Mouse (Mus musculus) heart, embryonic 12.5 days (tissue): Measurements from ENCODE around the gene Hoxd10. TPM values are rescaled to one million over a fixed set of nuclear protein-coding genes. Genes with fewer than 3 reads are reported as not detected.

Experiments
- ATAC-seq: fragments of 200-750 bp; cut with Nextera tagmentation; 2 replicates; pipeline ENCODE4 v1.8.0; 2017; ENCODE audit warnings: moderate TSS enrichment, moderate library complexity; ENCODE audit not compliant: insufficient number of reproducible peaks, low FRiP score
- H3K27ac ChIP-seq: fragments of 300-500 bp; sonication (generic); 2 replicates; pipeline ENCODE4 v1.5.1; 2016; ENCODE audit warnings: mild to moderate bottlenecking, moderate library complexity; ENCODE audit not compliant: poor library complexity, severe bottlenecking
- H3K27me3 ChIP-seq: fragments of 300-500 bp; sonication (generic); replicated peaks from 2 replicates; pipeline ENCODE4 v1.6.1; 2016; ENCODE audit warnings: mild to moderate bottlenecking, moderate library complexity
- H3K36me3 ChIP-seq: fragments of 300-500 bp; sonication (generic); 2 replicates; pipeline ENCODE4 v1.6.1; 2016; ENCODE audit warnings: mild to moderate bottlenecking, moderate library complexity
- H3K4me1 ChIP-seq: fragments of 300-500 bp; sonication (generic); replicated peaks from 2 replicates; pipeline ENCODE4 v1.6.1; 2016; ENCODE audit warnings: mild to moderate bottlenecking
- H3K4me2 ChIP-seq: fragments of 300-500 bp; sonication (generic); 2 replicates; pipeline ENCODE4 v1.6.1; 2016; ENCODE audit warnings: mild to moderate bottlenecking, moderate library complexity
- H3K4me3 ChIP-seq: fragments of 300-500 bp; sonication (generic); 2 replicates; pipeline ENCODE4 v1.5.1; 2016; ENCODE audit warnings: mild to moderate bottlenecking
- H3K9ac ChIP-seq: fragments of 300-500 bp; sonication (generic); 2 replicates; pipeline ENCODE4 v1.6.1; 2016; ENCODE audit warnings: mild to moderate bottlenecking, moderate library complexity
- H3K9me3 ChIP-seq: fragments of 300-500 bp; sonication (generic); replicated peaks from 2 replicates; pipeline ENCODE4 v1.6.1; 2016; ENCODE audit warnings: mild to moderate bottlenecking, moderate library complexity
- WGBS: fragments of 180-500 bp; shearing (Covaris S2); methylation state at CpG from one replicate; pipeline ENCODE4 v1.1.7; 2016; 5-methylcytosine and 5-hydroxymethylcytosine counted together
- polyA plus RNA-seq: library from polyadenylated mRNA; unstranded; fragments of >200 nt; fragmentation: Nextera tagmentation; extraction: Ambion mirVana; gene quantifications from 2 replicates; pipeline ENCODE4 v1.2.1, GENCODE M21; 2016

Hoxd10 gene
- polyA plus RNA-seq, 1 experiment from 2014 or later: not detected

DNA sequence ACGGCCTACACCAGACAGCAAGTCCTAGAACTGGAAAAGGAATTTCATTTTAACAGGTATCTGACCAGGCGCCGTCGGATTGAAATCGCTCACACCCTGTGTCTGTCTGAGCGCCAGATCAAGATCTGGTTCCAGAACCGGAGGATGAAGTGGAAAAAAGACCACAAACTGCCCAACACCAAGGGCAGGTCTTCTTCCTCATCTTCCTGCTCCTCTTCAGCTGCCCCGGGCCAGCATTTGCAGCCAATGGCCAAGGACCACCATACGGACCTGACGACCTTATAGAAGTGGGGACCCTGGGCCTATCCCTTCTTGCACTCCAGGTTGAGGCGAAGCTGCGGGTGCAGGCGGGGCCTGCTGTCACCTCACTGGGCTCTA lies 36.6 kb downstream of the Hoxd10 start:
- Histone ChIP-seq H3K9me3 (no peaks in the 10 kb centered on the region), H3K36me3 (no peaks in the 10 kb centered on the region), H3K27me3 (peaks cover 92% of the 10 kb centered on the region), H3K4me1 (peaks cover 15% of the 10 kb centered on the region), H3K9ac (no peak overlapping the region), H3K4me2 (no peak overlapping the region), H3K4me3 (peak overlapping the region; percentile 3; the same call in 1 of the 2 replicates), H3K27ac (no peak overlapping the region)
- no peak for ATAC-seq
- WGBS: 5% methylated on average over 13 of the region's 13 CpGs

DNA sequence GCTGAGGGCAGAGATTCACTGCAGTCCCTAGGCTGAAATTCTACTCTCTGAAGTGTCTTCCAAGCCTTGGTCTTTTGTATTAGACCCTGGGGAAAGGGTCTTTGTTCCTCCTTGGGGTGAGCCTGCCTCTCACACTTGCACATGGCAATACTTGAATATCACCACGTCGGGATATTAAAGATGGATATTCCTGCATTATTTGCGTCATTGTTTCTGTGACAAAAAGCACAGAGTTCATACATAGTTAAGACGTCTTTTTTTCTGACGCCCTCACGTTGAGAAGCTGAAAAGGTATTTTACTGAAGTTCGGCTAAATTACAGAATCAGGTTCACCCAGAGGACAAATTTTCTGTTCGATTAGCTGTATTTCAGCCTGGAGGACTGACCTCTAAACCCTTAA lies 38.6 kb downstream of the Hoxd10 start:
- Histone ChIP-seq H3K4me2 (no peak overlapping the region), H3K4me1 (peaks cover 15% of the 10 kb centered on the region), H3K9ac (no peak overlapping the region), H3K27me3 (peaks cover 87% of the 10 kb centered on the region), H3K27ac (no peak overlapping the region), H3K4me3 (no peak overlapping the region), H3K36me3 (no peaks in the 10 kb centered on the region), H3K9me3 (no peaks in the 10 kb centered on the region)
- WGBS: 13% methylated on average over 8 of the region's 8 CpGs
- ATAC-seq: no peak

- H3K27me3 ChIP-seq: peaks cover 88% of the 10 kb centered on the region
- no peaks in the 10 kb centered on the region for H3K36me3 ChIP-seq
- H3K4me2 ChIP-seq: no peak overlapping the region
- peaks cover 16% of the 10 kb centered on the region for H3K4me1 ChIP-seq
- no peak for ATAC-seq
- no peak overlapping the region for H3K27ac ChIP-seq
- H3K4me3 ChIP-seq: no peak overlapping the region
- no peak overlapping the region for H3K9ac ChIP-seq
- no peaks in the 10 kb centered on the region for H3K9me3 ChIP-seq
Observed at GRCm38 (mm10) chr2:74731055-74731454, 39.3 kb downstream of the Hoxd10 start.

- Histone ChIP-seq H3K4me1 (peaks cover 18% of the 10 kb centered on the region), H3K9me3 (no peaks in the 10 kb centered on the region), H3K36me3 (no peaks in the 10 kb centered on the region), H3K9ac (no peak overlapping the region), H3K4me2 (no peak overlapping the region), H3K4me3 (no peak overlapping the region), H3K27ac (no peak overlapping the region), H3K27me3 (peaks cover 88% of the 10 kb centered on the region)
- 4% methylated on average over 9 of the region's 9 CpGs for WGBS
- ATAC-seq: no peak
Observed at GRCm38 (mm10) chr2:74731799-74732512, 40.2 kb downstream of the Hoxd10 start.

- no peak overlapping the region for H3K27ac ChIP-seq
- H3K4me3 ChIP-seq: peak overlapping the region; percentile 19
- H3K9ac ChIP-seq: no peak overlapping the region
- peaks cover 88% of the 10 kb centered on the region for H3K27me3 ChIP-seq
- H3K4me1 ChIP-seq: peaks cover 12% of the 10 kb centered on the region
- H3K36me3 ChIP-seq: no peaks in the 10 kb centered on the region
- no peak for ATAC-seq
- WGBS: under 1% methylated on average over 52 of the region's 52 CpGs
- H3K9me3 ChIP-seq: no peaks in the 10 kb centered on the region
- H3K4me2 ChIP-seq: peak overlapping the region; percentile 46
Observed at GRCm38 (mm10) chr2:74732513-74733316, 41.0 kb downstream of the Hoxd10 start.

GRCm38 (mm10) chr2:74733317-74733661 lies 41.6 kb downstream of the Hoxd10 start:
- Histone ChIP-seq H3K27ac (no peak overlapping the region), H3K36me3 (no peaks in the 10 kb centered on the region), H3K27me3 (peaks cover 88% of the 10 kb centered on the region), H3K4me1 (peaks cover 9% of the 10 kb centered on the region), H3K9me3 (no peaks in the 10 kb centered on the region), H3K4me2 (0 out of 2 replicates have a peak overlapping the region, but pooled peaks have one; percentile 46), H3K4me3 (no peak overlapping the region), H3K9ac (no peak overlapping the region)
- 1% methylated on average over 16 of the region's 16 CpGs for WGBS
- ATAC-seq: no peak

GRCm38 (mm10) chr2:74733765-74734164 lies 42.0 kb downstream of the Hoxd10 start:
- H3K4me1 ChIP-seq: peaks cover 9% of the 10 kb centered on the region
- H3K27me3 ChIP-seq: peaks cover 88% of the 10 kb centered on the region
- no peak for ATAC-seq
- WGBS: 3% methylated on average over 6 of the region's 6 CpGs
- H3K9ac ChIP-seq: no peak overlapping the region
- no peak overlapping the region for H3K4me2 ChIP-seq
- no peak overlapping the region for H3K4me3 ChIP-seq
- no peaks in the 10 kb centered on the region for H3K9me3 ChIP-seq
- H3K27ac ChIP-seq: no peak overlapping the region
- no peaks in the 10 kb centered on the region for H3K36me3 ChIP-seq

DNA sequence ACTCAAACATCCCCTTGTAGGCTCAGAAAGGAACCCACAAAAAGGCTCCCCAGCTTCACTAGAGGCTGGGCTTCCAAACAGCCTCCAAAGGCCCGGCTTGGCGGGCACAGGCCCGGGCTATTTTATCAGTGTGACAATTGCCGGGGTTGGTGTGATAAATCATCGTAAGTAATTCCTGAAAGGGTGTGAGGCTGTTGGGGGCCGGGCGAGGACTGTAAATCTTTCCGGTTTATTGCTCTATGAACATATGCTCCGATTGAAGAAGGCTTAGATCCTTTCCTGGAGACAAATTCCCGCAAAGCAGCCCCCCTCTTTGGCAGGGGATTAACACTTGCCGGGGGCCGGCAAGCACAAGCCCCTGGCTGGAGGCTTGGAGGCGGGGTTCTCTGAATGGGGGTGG lies 42.7 kb downstream of the Hoxd10 start:
- Histone ChIP-seq H3K4me1 (peaks cover 9% of the 10 kb centered on the region), H3K36me3 (no peaks in the 10 kb centered on the region), H3K27ac (no peak overlapping the region), H3K4me2 (no peak overlapping the region), H3K9me3 (no peaks in the 10 kb centered on the region), H3K9ac (no peak overlapping the region), H3K4me3 (no peak overlapping the region), H3K27me3 (peaks cover 90% of the 10 kb centered on the region)
- ATAC-seq: no peak
- 2% methylated on average over 13 of the region's 13 CpGs for WGBS

GRCm38 (mm10) chr2:74734996-74735811 lies 43.5 kb downstream of the Hoxd10 start:
- 0 out of 2 replicates have a peak overlapping the region, but pooled peaks have one; percentile 50 for H3K4me2 ChIP-seq
- H3K27ac ChIP-seq: no peak overlapping the region
- no peak overlapping the region for H3K9ac ChIP-seq
- WGBS: 1% methylated on average over 27 of the region's 27 CpGs
- ATAC-seq: no peak
- peaks cover 92% of the 10 kb centered on the region for H3K27me3 ChIP-seq
- H3K4me1 ChIP-seq: peaks cover 9% of the 10 kb centered on the region
- no peak overlapping the region for H3K4me3 ChIP-seq
- no peaks in the 10 kb centered on the region for H3K9me3 ChIP-seq
- no peaks in the 10 kb centered on the region for H3K36me3 ChIP-seq

- Histone ChIP-seq H3K9ac (no peak overlapping the region), H3K4me3 (peak overlapping the region; percentile 27), H3K27ac (no peak overlapping the region), H3K4me2 (peak overlapping the region; percentile 50), H3K4me1 (peaks cover 9% of the 10 kb centered on the region), H3K36me3 (no peaks in the 10 kb centered on the region), H3K9me3 (no peaks in the 10 kb centered on the region), H3K27me3 (peaks cover 92% of the 10 kb centered on the region)
- ATAC-seq: no peak
- under 1% methylated on average over 42 of the region's 42 CpGs for WGBS
Observed at GRCm38 (mm10) chr2:74735851-74736687, 44.3 kb downstream of the Hoxd10 start.
